Mouse (Mus musculus) layer of hippocampus, adult 18-20 months (tissue): ENCODE measurements around the gene Nmnat3. TPM values are rescaled to one million over a fixed set of nuclear protein-coding genes. Genes with fewer than 3 reads are reported as not detected.

ENCODE experiments used
- DNase-seq, 2 experiments: peaks; one replicate each; pipeline ENCODE4 v3.0.0; 2022; ENCODE audit warnings: low spot score in 2 of 2
- total RNA-seq, 2 experiments: library from RNA; stranded (reverse); gene quantifications; 2 replicates each; pipeline ENCODE4 v1.2.3; 2021

The Nmnat3 gene
- total RNA-seq, 2 experiments from 2014 or later: 1.4 to 1.6 TPM

- DNase-seq: no peak
Observed at GRCm38 (mm10) chr9:98311316-98311965, 24.2 kb downstream of the Nmnat3 start.

- no peak for DNase-seq
Observed at GRCm38 (mm10) chr9:98312622-98313374, 25.6 kb downstream of the Nmnat3 start.

- no peak for DNase-seq
Observed at GRCm38 (mm10) chr9:98313587-98313986, 26.4 kb downstream of the Nmnat3 start.

- no peak for DNase-seq
Observed at GRCm38 (mm10) chr9:98314059-98314650, 26.9 kb downstream of the Nmnat3 start.

GRCm38 (mm10) chr9:98317897-98318296 is 30.7 kb downstream of the Nmnat3 start:
- DNase-seq: no peak

GRCm38 (mm10) chr9:98318875-98319274 is 31.6 kb downstream of the Nmnat3 start:
- DNase-seq: no peak

GRCm38 (mm10) chr9:98320785-98321184 is 33.5 kb downstream of the Nmnat3 start:
- peak in 1 of 2 experiments; percentile 21 for DNase-seq

- DNase-seq: peak in 1 of 2 experiments; percentile 16
Observed at GRCm38 (mm10) chr9:98326088-98326487, 38.9 kb downstream of the Nmnat3 start.

GRCm38 (mm10) chr9:98328415-98329176 is 41.4 kb downstream of the Nmnat3 start:
- no peak for DNase-seq

GRCm38 (mm10) chr9:98329274-98330105 is 42.3 kb downstream of the Nmnat3 start:
- peak; percentile 47 to 74 for DNase-seq

- DNase-seq: no peak
Observed at GRCm38 (mm10) chr9:98333219-98333754, 46.1 kb downstream of the Nmnat3 start.

GRCm38 (mm10) chr9:98337881-98338769 is 50.9 kb downstream of the Nmnat3 start:
- peak; percentile 54 to 59 for DNase-seq

GRCm38 (mm10) chr9:98339971-98340370 is 52.7 kb downstream of the Nmnat3 start:
- DNase-seq: no peak

- DNase-seq: no peak
Observed at GRCm38 (mm10) chr9:98340427-98340826, 53.2 kb downstream of the Nmnat3 start.

- no peak for DNase-seq
Observed at GRCm38 (mm10) chr9:98345840-98346239, 58.6 kb downstream of the Nmnat3 start.

GRCm38 (mm10) chr9:98346240-98346639 is 59.0 kb downstream of the Nmnat3 start:
- DNase-seq: no peak

- no peak for DNase-seq
Observed at GRCm38 (mm10) chr9:98347021-98347420, 59.8 kb downstream of the Nmnat3 start.

GRCm38 (mm10) chr9:98350318-98351144 is 63.3 kb downstream of the Nmnat3 start:
- no peak for DNase-seq
